Mouse (Mus musculus): ENCODE data around the gene Anapc15-ps. TPM values are rescaled to one million over a fixed set of nuclear protein-coding genes. Genes with fewer than 3 reads are reported as not detected.

The Anapc15-ps gene
- polyA plus RNA-seq, 1 experiment from 2014 or later, result not detected

GRCm38 (mm10) chr10:95681481-95681880 lies 8.2 kb upstream of the Anapc15-ps start:
- WGBS, result 94% methylated on average over 4 of the region's 4 CpGs
- ATAC-seq (replicated peaks; ENCODE audit: low FRiP score, low read depth) (no peak), DNase-seq (ENCODE audit: low spot score) (no peak)
- H3K27me3 ChIP-seq (ENCODE audit: insufficient read depth, low read length), result no peaks in the 10 kb centered on the region
- H3K4me2 ChIP-seq (ENCODE audit: low read length), result no peak overlapping the region
- peaks cover 8% of the 10 kb centered on the region; the same call in 1 of the 2 replicates for H3K4me1 ChIP-seq (replicated peaks; ENCODE audit: insufficient read depth, low read length)
- H3K4me3 ChIP-seq (replicated peaks; ENCODE audit: low read depth, low read length), result no peak overlapping the region
- no peaks in the 10 kb centered on the region for H3K36me3 ChIP-seq (ENCODE audit: insufficient read depth, low read length)
- H3K9ac ChIP-seq (ENCODE audit: low read depth, low read length), result no peak overlapping the region
- H3K27ac ChIP-seq, result no peak overlapping the region
- no peak for TF ChIP-seq CTCF (IDR thresholded peaks at IDR 0.05; ENCODE audit: low read depth)
- H3K9me3 ChIP-seq (replicated peaks; ENCODE audit: low read length), result no peaks in the 10 kb centered on the region

- ATAC-seq (replicated peaks; ENCODE audit: low FRiP score, low read depth), result peak; percentile 71; the same call in 1 of the 2 replicates
Observed at GRCm38 (mm10) chr10:95681058-95681440, 7.8 kb upstream of the Anapc15-ps start.

GRCm38 (mm10) chr10:95680153-95681057 lies 7.2 kb upstream of the Anapc15-ps start:
- H3K27ac ChIP-seq, result 0 out of 2 replicates have a peak overlapping the region, but pooled peaks have one; percentile 20
- H3K9me3 ChIP-seq (replicated peaks; ENCODE audit: low read length), result no peaks in the 10 kb centered on the region
- peak; percentile 49; the same call in 1 of the 2 replicates for ATAC-seq (replicated peaks; ENCODE audit: low FRiP score, low read depth)
- 57% methylated on average over 28 of the region's 28 CpGs for WGBS
- no peak for TF ChIP-seq CTCF (IDR thresholded peaks at IDR 0.05; ENCODE audit: low read depth)
- no peaks in the 10 kb centered on the region for H3K36me3 ChIP-seq (ENCODE audit: insufficient read depth, low read length)
- no peak overlapping the region for H3K4me3 ChIP-seq (replicated peaks; ENCODE audit: low read depth, low read length)
- H3K9ac ChIP-seq (ENCODE audit: low read depth, low read length), result no peak overlapping the region
- H3K4me2 ChIP-seq (ENCODE audit: low read length), result peak overlapping the region; percentile 10; the same call in 1 of the 2 replicates
- peak; percentile 35 for DNase-seq (ENCODE audit: low spot score)
- peaks cover 8% of the 10 kb centered on the region; the same call in 1 of the 2 replicates for H3K4me1 ChIP-seq (replicated peaks; ENCODE audit: insufficient read depth, low read length)
- H3K27me3 ChIP-seq (ENCODE audit: insufficient read depth, low read length), result no peaks in the 10 kb centered on the region

More at GRCm38 (mm10) chr10:95681058-95681440, 7.8 kb upstream of the Anapc15-ps start:
- 0 out of 2 replicates have a peak overlapping the region, but pooled peaks have one; percentile 10 for H3K4me2 ChIP-seq (ENCODE audit: low read length)
- H3K4me3 ChIP-seq (replicated peaks; ENCODE audit: low read depth, low read length), result no peak overlapping the region
- 75% methylated on average over 7 of the region's 7 CpGs for WGBS
- H3K36me3 ChIP-seq (ENCODE audit: insufficient read depth, low read length), result no peaks in the 10 kb centered on the region
- H3K27ac ChIP-seq, result no peak overlapping the region
- H3K9ac ChIP-seq (ENCODE audit: low read depth, low read length), result no peak overlapping the region
- H3K9me3 ChIP-seq (replicated peaks; ENCODE audit: low read length), result no peaks in the 10 kb centered on the region
- H3K27me3 ChIP-seq (ENCODE audit: insufficient read depth, low read length), result no peaks in the 10 kb centered on the region
- no peak for DNase-seq (ENCODE audit: low spot score)
- TF ChIP-seq CTCF (IDR thresholded peaks at IDR 0.05; ENCODE audit: low read depth), result no peak
- peaks cover 8% of the 10 kb centered on the region; the same call in 1 of the 2 replicates for H3K4me1 ChIP-seq (replicated peaks; ENCODE audit: insufficient read depth, low read length)

DNA sequence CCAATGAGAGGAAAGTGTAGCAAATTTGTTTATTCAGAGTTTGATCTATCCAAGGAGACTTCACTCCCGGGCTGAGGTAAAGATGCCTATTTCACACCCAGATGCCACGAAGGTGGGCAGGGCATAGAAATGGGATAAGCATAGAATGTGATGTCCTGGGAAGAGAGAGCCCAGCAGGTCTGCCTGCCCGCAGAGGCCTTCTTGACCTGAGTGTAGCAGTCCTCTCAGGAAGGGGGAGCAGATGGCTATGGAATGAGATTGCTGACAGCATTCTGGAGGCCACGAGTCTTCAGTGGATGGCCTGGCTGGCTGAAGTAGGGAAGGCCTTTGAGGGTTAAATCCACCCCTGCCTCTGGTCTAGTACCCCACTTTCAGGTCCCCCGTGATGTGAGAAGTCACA lies 5.9 kb upstream of the Anapc15-ps start:
- TF ChIP-seq CTCF (IDR thresholded peaks at IDR 0.05; ENCODE audit: low read depth), result no peak
- H3K27me3 ChIP-seq (ENCODE audit: insufficient read depth, low read length), result no peaks in the 10 kb centered on the region
- H3K36me3 ChIP-seq (ENCODE audit: insufficient read depth, low read length), result no peaks in the 10 kb centered on the region
- H3K27ac ChIP-seq, result no peak overlapping the region
- H3K9me3 ChIP-seq (replicated peaks; ENCODE audit: low read length), result no peaks in the 10 kb centered on the region
- peaks cover 8% of the 10 kb centered on the region; the same call in 1 of the 2 replicates for H3K4me1 ChIP-seq (replicated peaks; ENCODE audit: insufficient read depth, low read length)
- no peak overlapping the region for H3K4me3 ChIP-seq (replicated peaks; ENCODE audit: low read depth, low read length)
- WGBS, result 86% methylated on average over 5 of the region's 5 CpGs
- no peak for DNase-seq (ENCODE audit: low spot score)
- no peak overlapping the region for H3K4me2 ChIP-seq (ENCODE audit: low read length)
- no peak overlapping the region for H3K9ac ChIP-seq (ENCODE audit: low read depth, low read length)
- no peak for ATAC-seq (replicated peaks; ENCODE audit: low FRiP score, low read depth)

DNA sequence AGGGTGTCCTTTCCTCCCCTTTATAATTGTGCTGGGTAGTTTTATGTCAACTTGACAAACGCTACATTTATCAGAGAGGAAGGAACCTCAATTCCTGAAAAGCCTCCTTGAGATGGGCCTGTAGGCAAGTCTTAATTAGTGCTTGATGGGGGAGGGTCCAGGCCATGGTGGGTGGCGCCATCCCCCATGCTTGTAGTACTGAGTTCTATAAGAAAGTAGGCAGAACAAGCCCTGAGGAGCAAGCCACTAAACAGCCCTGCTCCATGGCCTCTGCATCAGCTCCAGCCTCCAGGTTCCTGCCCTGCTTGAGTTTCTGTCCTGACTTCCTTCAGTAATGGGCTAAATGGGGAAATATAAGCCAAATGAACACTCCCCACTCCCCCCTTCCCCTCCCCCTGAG lies 5.4 kb upstream of the Anapc15-ps start:
- H3K4me2 ChIP-seq (ENCODE audit: low read length), result no peak overlapping the region
- H3K4me3 ChIP-seq (replicated peaks; ENCODE audit: low read depth, low read length), result no peak overlapping the region
- no peaks in the 10 kb centered on the region for H3K27me3 ChIP-seq (ENCODE audit: insufficient read depth, low read length)
- no peak overlapping the region for H3K27ac ChIP-seq
- no peaks in the 10 kb centered on the region for H3K36me3 ChIP-seq (ENCODE audit: insufficient read depth, low read length)
- no peak for DNase-seq (ENCODE audit: low spot score)
- H3K9ac ChIP-seq (ENCODE audit: low read depth, low read length), result no peak overlapping the region
- H3K4me1 ChIP-seq (replicated peaks; ENCODE audit: insufficient read depth, low read length), result peaks cover 8% of the 10 kb centered on the region; the same call in 1 of the 2 replicates
- no peak for TF ChIP-seq CTCF (IDR thresholded peaks at IDR 0.05; ENCODE audit: low read depth)
- ATAC-seq (replicated peaks; ENCODE audit: low FRiP score, low read depth), result no peak
- 74% methylated on average over 2 of the region's 2 CpGs for WGBS
- H3K9me3 ChIP-seq (replicated peaks; ENCODE audit: low read length), result no peaks in the 10 kb centered on the region

GRCm38 (mm10) chr10:95678241-95678640 lies 5.0 kb upstream of the Anapc15-ps start:
- Histone ChIP-seq H3K27me3 (ENCODE audit: insufficient read depth, low read length) (no peaks in the 10 kb centered on the region), H3K9me3 (replicated peaks; ENCODE audit: low read length) (no peaks in the 10 kb centered on the region), H3K4me3 (replicated peaks; ENCODE audit: low read depth, low read length) (0 out of 2 replicates have a peak overlapping the region, but pooled peaks have one; percentile 9), H3K9ac (ENCODE audit: low read depth, low read length) (no peak overlapping the region), H3K27ac (peak overlapping the region; percentile 27; the same call in 1 of the 2 replicates), H3K4me2 (ENCODE audit: low read length) (peak overlapping the region; percentile 51), H3K36me3 (ENCODE audit: insufficient read depth, low read length) (no peaks in the 10 kb centered on the region), H3K4me1 (replicated peaks; ENCODE audit: insufficient read depth, low read length) (peaks cover 8% of the 10 kb centered on the region; the same call in 1 of the 2 replicates)
- DNase-seq (ENCODE audit: low spot score) (no peak), ATAC-seq (replicated peaks; ENCODE audit: low FRiP score, low read depth) (no peak)
- WGBS, result 45% methylated on average over 7 of the region's 7 CpGs
- no peak for TF ChIP-seq CTCF (IDR thresholded peaks at IDR 0.05; ENCODE audit: low read depth)
